Mouse (Mus musculus): ENCODE results near the gene Magt1. TPM values are rescaled to one million over a fixed set of nuclear protein-coding genes. Genes with fewer than 3 reads are reported as not detected.

Gene Magt1
- polyA plus RNA-seq, 1 experiment from 2014 or later, result 35.4 TPM

Other genes with a start within 250 kb of the Magt1 start
- gene Fgf16, start 247.6 kb downstream of the Magt1 start, polyA plus RNA-seq (2016; fragmentation: Nextera tagmentation; extraction: Ambion mirVana), result not detected in 2 replicates
- gene Atrx, start 82.5 kb downstream of the Magt1 start, polyA plus RNA-seq (2016; fragmentation: Nextera tagmentation; extraction: Ambion mirVana), result 67.8 and 70.1 TPM in 2 replicates
- 299 and 306 TPM in 2 replicates for gene Cox7b, start 3.8 kb upstream of the Magt1 start, polyA plus RNA-seq (2016; fragmentation: Nextera tagmentation; extraction: Ambion mirVana)
- gene Atp7a, start 15.4 kb upstream of the Magt1 start, polyA plus RNA-seq (2016; fragmentation: Nextera tagmentation; extraction: Ambion mirVana), result 10.5 and 12.3 TPM in 2 replicates
- gene Tlr13, start 131.3 kb upstream of the Magt1 start, polyA plus RNA-seq (2016; fragmentation: Nextera tagmentation; extraction: Ambion mirVana), result 0.38 and 0.56 TPM in 2 replicates
- 271 and 290 TPM in 2 replicates for gene Pgk1, start 175.2 kb upstream of the Magt1 start, polyA plus RNA-seq (2016; fragmentation: Nextera tagmentation; extraction: Ambion mirVana)
- 7.8 and 8.8 TPM in 2 replicates for gene Taf9b, start 209.3 kb upstream of the Magt1 start, polyA plus RNA-seq (2016; fragmentation: Nextera tagmentation; extraction: Ambion mirVana)
- gene Fnd3c2, start 243.5 kb upstream of the Magt1 start, polyA plus RNA-seq (2016; fragmentation: Nextera tagmentation; extraction: Ambion mirVana), result not detected in 2 replicates

All from liver, embryonic 12.5 days (tissue).